Mouse (Mus musculus) olfactory bulb, adult 2 months (tissue): ENCODE data around the gene Grap2.

Experiments used
- CTCF ChIP-seq: fragments of 200-500 bp; IDR thresholded peaks from 2 replicates; pipeline ENCODE4 v1.5.1; 2012; ENCODE audit warnings: low read depth, mild to moderate bottlenecking, low read length, moderate library complexity; ENCODE audit not compliant: insufficient read depth
- POLR2A ChIP-seq: fragments of 200-500 bp; IDR thresholded peaks from 2 replicates; pipeline ENCODE4 v1.6.1; 2012; ENCODE audit warnings: mild to moderate bottlenecking, low read depth, low read length, moderate library complexity; ENCODE audit not compliant: insufficient read depth

GRCm38 (mm10) chr15:80563634-80564208 is 8.7 kb upstream of the Grap2 start:
- no peak for TF ChIP-seq POLR2A
- TF ChIP-seq CTCF: no peak
